Mouse (Mus musculus): ENCODE results near the gene Rxfp4. TPM values are rescaled to one million over a fixed set of nuclear protein-coding genes. Genes with fewer than 3 reads are reported as not detected.

Gene Rxfp4
- polyA plus RNA-seq, 1 experiment from 2014 or later = not detected

- peak overlapping the region; percentile 79 for H3K9ac ChIP-seq (ENCODE audit: low read depth, low read length)
- H3K4me2 ChIP-seq (ENCODE audit: low read depth, low read length) = peak overlapping the region; percentile 97
- peak overlapping the region; percentile 77 for H3K4me3 ChIP-seq (ENCODE audit: low read depth, low read length)
- 11% methylated on average over 15 of the region's 15 CpGs for WGBS (ENCODE audit: insufficient replicate concordance)
- peak overlapping the region; percentile 75 for H3K27ac ChIP-seq (ENCODE audit: low read length)
- no peaks in the 10 kb centered on the region for H3K36me3 ChIP-seq (ENCODE audit: control insufficient read depth, insufficient read depth)
- H3K4me1 ChIP-seq (ENCODE audit: control insufficient read depth, low read depth, low read length) = peaks cover 54% of the 10 kb centered on the region
- no peaks in the 10 kb centered on the region for H3K27me3 ChIP-seq (ENCODE audit: control insufficient read depth, insufficient read depth, low read depth, low read length)
- no peak for ATAC-seq (ENCODE audit: low read depth)
- H3K9me3 ChIP-seq (replicated peaks; ENCODE audit: control insufficient read depth, low read length) = no peaks in the 10 kb centered on the region
These were observed 32.6 kb downstream of the Rxfp4 start for GRCm38 (mm10) chr3:88620146-88620991.

GRCm38 (mm10) chr3:88619113-88620097, 33.5 kb downstream of the Rxfp4 start:
- no peaks in the 10 kb centered on the region for H3K9me3 ChIP-seq (replicated peaks; ENCODE audit: control insufficient read depth, low read length)
- H3K4me2 ChIP-seq (ENCODE audit: low read depth, low read length) = no peak overlapping the region
- no peak overlapping the region for H3K9ac ChIP-seq (ENCODE audit: low read depth, low read length)
- H3K27me3 ChIP-seq (ENCODE audit: control insufficient read depth, insufficient read depth, low read depth, low read length) = no peaks in the 10 kb centered on the region
- WGBS (ENCODE audit: insufficient replicate concordance) = 40% methylated on average over 9 of the region's 9 CpGs
- H3K36me3 ChIP-seq (ENCODE audit: control insufficient read depth, insufficient read depth) = no peaks in the 10 kb centered on the region
- no peak overlapping the region for H3K27ac ChIP-seq (ENCODE audit: low read length)
- no peak for ATAC-seq (ENCODE audit: low read depth)
- peaks cover 48% of the 10 kb centered on the region for H3K4me1 ChIP-seq (ENCODE audit: control insufficient read depth, low read depth, low read length)
- no peak overlapping the region for H3K4me3 ChIP-seq (ENCODE audit: low read depth, low read length)

- 46% methylated on average over 8 of the region's 8 CpGs for WGBS (ENCODE audit: insufficient replicate concordance)
- Histone ChIP-seq H3K9me3 (replicated peaks; ENCODE audit: control insufficient read depth, low read length) (no peaks in the 10 kb centered on the region), H3K27ac (ENCODE audit: low read length) (no peak overlapping the region), H3K36me3 (ENCODE audit: control insufficient read depth, insufficient read depth) (no peaks in the 10 kb centered on the region), H3K9ac (ENCODE audit: low read depth, low read length) (no peak overlapping the region), H3K27me3 (ENCODE audit: control insufficient read depth, insufficient read depth, low read depth, low read length) (no peaks in the 10 kb centered on the region), H3K4me3 (ENCODE audit: low read depth, low read length) (no peak overlapping the region), H3K4me1 (ENCODE audit: control insufficient read depth, low read depth, low read length) (peaks cover 39% of the 10 kb centered on the region), H3K4me2 (ENCODE audit: low read depth, low read length) (no peak overlapping the region)
- ATAC-seq (ENCODE audit: low read depth) = 0 out of 2 replicates have a peak, but pooled peaks have one; percentile 7
These were observed 34.7 kb downstream of the Rxfp4 start for GRCm38 (mm10) chr3:88618074-88618871.

- Histone ChIP-seq H3K4me3 (ENCODE audit: low read depth, low read length) (no peak overlapping the region), H3K36me3 (ENCODE audit: control insufficient read depth, insufficient read depth) (no peaks in the 10 kb centered on the region), H3K9me3 (replicated peaks; ENCODE audit: control insufficient read depth, low read length) (no peaks in the 10 kb centered on the region), H3K27me3 (ENCODE audit: control insufficient read depth, insufficient read depth, low read depth, low read length) (no peaks in the 10 kb centered on the region), H3K4me1 (ENCODE audit: control insufficient read depth, low read depth, low read length) (peaks cover 28% of the 10 kb centered on the region), H3K4me2 (ENCODE audit: low read depth, low read length) (no peak overlapping the region), H3K9ac (ENCODE audit: low read depth, low read length) (no peak overlapping the region), H3K27ac (ENCODE audit: low read length) (no peak overlapping the region)
- 56% methylated on average over 3 of the region's 3 CpGs for WGBS (ENCODE audit: insufficient replicate concordance)
- no peak for ATAC-seq (ENCODE audit: low read depth)
These were observed 35.9 kb downstream of the Rxfp4 start for GRCm38 (mm10) chr3:88616951-88617500.

GRCm38 (mm10) chr3:88615902-88616391, 37.0 kb downstream of the Rxfp4 start:
- H3K9me3 ChIP-seq (replicated peaks; ENCODE audit: control insufficient read depth, low read length) = no peaks in the 10 kb centered on the region
- no peak for ATAC-seq (ENCODE audit: low read depth)
- H3K4me1 ChIP-seq (ENCODE audit: control insufficient read depth, low read depth, low read length) = peaks cover 22% of the 10 kb centered on the region
- H3K4me2 ChIP-seq (ENCODE audit: low read depth, low read length) = no peak overlapping the region
- no peak overlapping the region for H3K27ac ChIP-seq (ENCODE audit: low read length)
- 69% methylated on average over 9 of the region's 9 CpGs for WGBS (ENCODE audit: insufficient replicate concordance)
- no peak overlapping the region for H3K4me3 ChIP-seq (ENCODE audit: low read depth, low read length)
- H3K9ac ChIP-seq (ENCODE audit: low read depth, low read length) = no peak overlapping the region
- no peaks in the 10 kb centered on the region for H3K36me3 ChIP-seq (ENCODE audit: control insufficient read depth, insufficient read depth)
- no peaks in the 10 kb centered on the region for H3K27me3 ChIP-seq (ENCODE audit: control insufficient read depth, insufficient read depth, low read depth, low read length)

GRCm38 (mm10) chr3:88615117-88615516, 37.8 kb downstream of the Rxfp4 start:
- 38% methylated on average over 5 of the region's 5 CpGs for WGBS (ENCODE audit: insufficient replicate concordance)
- no peak for ATAC-seq (ENCODE audit: low read depth)

GRCm38 (mm10) chr3:88614418-88614817, 38.5 kb downstream of the Rxfp4 start:
- H3K9ac ChIP-seq (ENCODE audit: low read depth, low read length) = no peak overlapping the region
- H3K4me1 ChIP-seq (ENCODE audit: control insufficient read depth, low read depth, low read length) = peaks cover 11% of the 10 kb centered on the region
- no peaks in the 10 kb centered on the region for H3K27me3 ChIP-seq (ENCODE audit: control insufficient read depth, insufficient read depth, low read depth, low read length)
- H3K9me3 ChIP-seq (replicated peaks; ENCODE audit: control insufficient read depth, low read length) = no peaks in the 10 kb centered on the region
- no peak overlapping the region for H3K4me2 ChIP-seq (ENCODE audit: low read depth, low read length)
- H3K27ac ChIP-seq (ENCODE audit: low read length) = no peak overlapping the region
- 72% methylated on average over 8 of the region's 8 CpGs for WGBS (ENCODE audit: insufficient replicate concordance)
- no peak overlapping the region for H3K4me3 ChIP-seq (ENCODE audit: low read depth, low read length)
- ATAC-seq (ENCODE audit: low read depth) = no peak
- no peaks in the 10 kb centered on the region for H3K36me3 ChIP-seq (ENCODE audit: control insufficient read depth, insufficient read depth)

More at GRCm38 (mm10) chr3:88615117-88615516, 37.8 kb downstream of the Rxfp4 start:
- Histone ChIP-seq H3K9ac (ENCODE audit: low read depth, low read length) (no peak overlapping the region), H3K9me3 (replicated peaks; ENCODE audit: control insufficient read depth, low read length) (no peaks in the 10 kb centered on the region), H3K36me3 (ENCODE audit: control insufficient read depth, insufficient read depth) (no peaks in the 10 kb centered on the region), H3K4me2 (ENCODE audit: low read depth, low read length) (no peak overlapping the region), H3K27me3 (ENCODE audit: control insufficient read depth, insufficient read depth, low read depth, low read length) (no peaks in the 10 kb centered on the region), H3K4me1 (ENCODE audit: control insufficient read depth, low read depth, low read length) (peaks cover 18% of the 10 kb centered on the region), H3K27ac (ENCODE audit: low read length) (no peak overlapping the region), H3K4me3 (ENCODE audit: low read depth, low read length) (no peak overlapping the region)

GRCm38 (mm10) chr3:88609066-88609465, 43.9 kb downstream of the Rxfp4 start:
- Histone ChIP-seq H3K4me3 (ENCODE audit: low read depth, low read length) (no peak overlapping the region), H3K9me3 (replicated peaks; ENCODE audit: control insufficient read depth, low read length) (no peaks in the 10 kb centered on the region), H3K27ac (ENCODE audit: low read length) (no peak overlapping the region), H3K27me3 (ENCODE audit: control insufficient read depth, insufficient read depth, low read depth, low read length) (no peaks in the 10 kb centered on the region), H3K9ac (ENCODE audit: low read depth, low read length) (no peak overlapping the region), H3K4me2 (ENCODE audit: low read depth, low read length) (no peak overlapping the region), H3K36me3 (ENCODE audit: control insufficient read depth, insufficient read depth) (no peaks in the 10 kb centered on the region), H3K4me1 (ENCODE audit: control insufficient read depth, low read depth, low read length) (peaks cover 7% of the 10 kb centered on the region)
- ATAC-seq (ENCODE audit: low read depth) = no peak
- WGBS (ENCODE audit: insufficient replicate concordance) = 58% methylated on average over 4 of the region's 4 CpGs
